Mouse (Mus musculus) stomach, embryonic 15.5 days (tissue): ENCODE results near the gene Cd84. TPM values are rescaled to one million over a fixed set of nuclear protein-coding genes. Genes with fewer than 3 reads are reported as not detected.

Experiments
- ATAC-seq: fragments of 200-750 bp; cut with Nextera tagmentation; 2 replicates; pipeline ENCODE4 v1.8.0; 2017; ENCODE audit warnings: low read depth, moderate number of reproducible peaks, moderate TSS enrichment; ENCODE audit not compliant: insufficient read depth, low FRiP score
- H3K27ac ChIP-seq: fragments of 300-500 bp; sonication (generic); 2 replicates; pipeline ENCODE4 v1.5.1; 2015; ENCODE audit warnings: mild to moderate bottlenecking, inconsistent platforms
- H3K27me3 ChIP-seq: fragments of 300-500 bp; sonication (generic); replicated peaks from 2 replicates; pipeline ENCODE4 v1.6.1; 2015; ENCODE audit warnings: inconsistent platforms
- H3K36me3 ChIP-seq: fragments of 300-500 bp; sonication (generic); 2 replicates; pipeline ENCODE4 v1.6.1; 2015; ENCODE audit warnings: inconsistent platforms
- H3K4me1 ChIP-seq: fragments of 300-500 bp; sonication (generic); 2 replicates; pipeline ENCODE4 v1.6.1; 2015; ENCODE audit warnings: inconsistent platforms
- H3K4me2 ChIP-seq: fragments of 300-500 bp; sonication (generic); 2 replicates; pipeline ENCODE4 v1.6.1; 2015; ENCODE audit warnings: mild to moderate bottlenecking, inconsistent platforms
- H3K4me3 ChIP-seq: fragments of 300-500 bp; sonication (generic); replicated peaks from 2 replicates; pipeline ENCODE4 v1.5.1; 2015; ENCODE audit warnings: inconsistent platforms
- H3K9ac ChIP-seq: fragments of 300-500 bp; sonication (generic); 2 replicates; pipeline ENCODE4 v1.6.1; 2015; ENCODE audit warnings: inconsistent platforms
- H3K9me3 ChIP-seq: fragments of 300-500 bp; sonication (generic); 2 replicates; pipeline ENCODE4 v1.6.1; 2016; ENCODE audit warnings: inconsistent platforms
- WGBS: fragments of 180-500 bp; shearing (Covaris S2); methylation state at CpG from one replicate; pipeline ENCODE4 v1.1.7; 2015; 5-methylcytosine and 5-hydroxymethylcytosine counted together
- polyA plus RNA-seq: library from polyadenylated mRNA; unstranded; fragments of >200 nt; fragmentation: Nextera tagmentation; extraction: Ambion mirVana; gene quantifications from 2 replicates; pipeline ENCODE4 v1.2.1, GENCODE M21; 2015

Gene Cd84
- polyA plus RNA-seq, 1 experiment from 2014 or later: 3.2 TPM

DNA sequence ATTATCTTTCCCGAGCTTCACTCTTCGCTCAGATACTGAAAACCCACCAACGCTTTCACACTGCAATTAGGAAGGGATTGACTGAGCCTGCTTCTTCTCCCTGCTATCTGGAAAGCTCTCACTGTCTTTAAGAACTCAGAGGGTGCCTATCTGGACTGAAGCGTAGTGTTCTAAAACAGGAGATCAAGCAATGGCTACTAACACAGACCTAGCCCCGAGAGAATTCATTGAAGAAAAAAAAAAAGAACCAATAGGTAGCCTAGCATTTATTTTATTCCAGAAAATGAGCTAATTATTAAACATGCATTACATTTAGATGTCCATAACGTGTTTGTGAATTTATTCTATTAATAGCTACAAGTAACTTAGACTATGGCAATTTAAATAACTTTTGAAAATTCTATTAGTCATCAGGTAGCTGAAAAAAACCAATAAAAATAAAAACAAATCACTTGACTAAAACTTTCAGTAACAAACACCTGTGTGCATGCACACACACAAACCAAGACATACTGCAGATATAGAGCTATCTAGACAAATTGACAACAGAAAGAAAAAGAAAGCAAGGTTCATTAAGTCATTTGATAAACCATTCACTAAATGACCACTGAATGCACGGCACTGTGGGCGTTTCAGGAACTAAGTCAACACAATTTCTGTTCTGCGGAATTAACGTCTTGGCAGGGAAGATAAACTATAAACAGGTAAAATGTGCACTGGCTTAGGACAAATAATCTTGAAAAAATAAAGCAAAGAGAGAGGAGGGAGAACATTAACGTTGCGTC is 78.8 kb downstream of the Cd84 start:
- no peaks in the 10 kb centered on the region for H3K9me3 ChIP-seq
- 75% methylated on average over 12 of the region's 12 CpGs for WGBS
- no peaks in the 10 kb centered on the region for H3K4me1 ChIP-seq
- H3K36me3 ChIP-seq: no peaks in the 10 kb centered on the region
- no peak overlapping the region for H3K4me2 ChIP-seq
- H3K27me3 ChIP-seq: no peaks in the 10 kb centered on the region
- H3K9ac ChIP-seq: no peak overlapping the region
- H3K4me3 ChIP-seq: no peak overlapping the region
- no peak overlapping the region for H3K27ac ChIP-seq
- ATAC-seq: no peak

GRCm38 (mm10) chr1:171919193-171919592 is 79.7 kb downstream of the Cd84 start:
- Histone ChIP-seq H3K4me2 (no peak overlapping the region), H3K36me3 (no peaks in the 10 kb centered on the region), H3K27me3 (no peaks in the 10 kb centered on the region), H3K4me1 (no peaks in the 10 kb centered on the region), H3K4me3 (no peak overlapping the region), H3K9ac (no peak overlapping the region), H3K27ac (no peak overlapping the region), H3K9me3 (no peaks in the 10 kb centered on the region)
- ATAC-seq: no peak
- WGBS: 88% methylated on average over 5 of the region's 5 CpGs

DNA sequence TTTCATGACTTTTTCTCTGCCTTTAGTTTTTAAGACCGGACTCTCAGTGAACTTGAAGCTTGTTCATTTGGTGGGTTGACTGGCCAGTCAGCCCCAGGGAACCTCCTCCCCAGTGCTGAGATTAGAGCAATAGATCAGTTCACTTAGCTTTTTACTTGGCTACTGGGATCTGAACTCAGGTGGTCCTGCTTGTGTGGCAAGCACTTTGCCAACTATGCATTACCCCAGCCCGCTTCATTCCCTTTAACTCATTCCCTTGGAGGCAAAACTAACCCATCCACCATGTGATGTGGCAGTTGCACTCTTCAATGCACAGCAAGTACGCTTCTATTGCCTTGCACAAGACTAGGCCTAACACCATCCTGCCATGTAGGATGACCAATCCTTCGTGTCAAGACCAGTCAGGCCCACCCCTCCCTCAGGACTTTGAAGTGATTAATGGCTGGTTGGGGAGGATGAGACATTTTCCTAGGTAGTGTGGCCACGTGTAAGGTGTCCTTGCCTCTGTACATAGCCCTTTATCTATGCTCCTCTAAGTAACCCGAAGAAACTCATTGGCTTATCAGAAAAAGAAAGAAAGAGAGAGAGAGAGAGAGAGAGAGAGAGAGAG is 80.5 kb downstream of the Cd84 start:
- no peak overlapping the region for H3K9ac ChIP-seq
- no peaks in the 10 kb centered on the region for H3K4me1 ChIP-seq
- no peak overlapping the region for H3K4me2 ChIP-seq
- H3K36me3 ChIP-seq: no peaks in the 10 kb centered on the region
- H3K27ac ChIP-seq: no peak overlapping the region
- H3K27me3 ChIP-seq: no peaks in the 10 kb centered on the region
- H3K4me3 ChIP-seq: no peak overlapping the region
- 73% methylated on average over 6 of the region's 6 CpGs for WGBS
- H3K9me3 ChIP-seq: no peaks in the 10 kb centered on the region
- no peak for ATAC-seq

GRCm38 (mm10) chr1:171920989-171921621 is 81.6 kb downstream of the Cd84 start:
- Histone ChIP-seq H3K27me3 (no peaks in the 10 kb centered on the region), H3K9me3 (no peaks in the 10 kb centered on the region), H3K4me2 (no peak overlapping the region), H3K36me3 (no peaks in the 10 kb centered on the region), H3K27ac (no peak overlapping the region), H3K4me3 (no peak overlapping the region), H3K4me1 (no peaks in the 10 kb centered on the region), H3K9ac (no peak overlapping the region)
- 60% methylated on average over 9 of the region's 9 CpGs for WGBS
- ATAC-seq: no peak

DNA sequence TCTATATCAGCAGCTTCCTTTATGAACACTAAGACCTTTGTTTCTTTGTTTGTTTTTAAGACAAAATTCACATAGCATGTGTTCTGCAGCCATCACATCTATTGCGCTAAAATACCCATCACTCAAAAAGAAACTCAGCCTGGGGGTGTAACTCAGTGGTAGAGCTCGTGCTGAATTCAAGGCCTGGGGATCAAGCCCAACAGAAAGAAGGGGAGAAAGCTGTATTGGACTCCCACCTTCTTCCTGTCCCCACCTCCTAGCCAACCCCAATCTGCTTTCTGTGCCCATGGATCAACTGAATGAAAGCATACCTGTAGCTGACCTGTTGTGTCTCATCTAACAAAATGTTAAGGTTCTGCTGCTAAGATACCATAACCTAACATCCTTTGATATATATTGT is 82.1 kb downstream of the Cd84 start:
- 55% methylated on average over 2 of the region's 2 CpGs for WGBS
- Histone ChIP-seq H3K4me3 (no peak overlapping the region), H3K4me2 (no peak overlapping the region), H3K9ac (no peak overlapping the region), H3K4me1 (no peaks in the 10 kb centered on the region), H3K27ac (no peak overlapping the region), H3K27me3 (no peaks in the 10 kb centered on the region), H3K36me3 (no peaks in the 10 kb centered on the region), H3K9me3 (no peaks in the 10 kb centered on the region)
- no peak for ATAC-seq

- ATAC-seq: no peak
- Histone ChIP-seq H3K27ac (no peak overlapping the region), H3K4me2 (no peak overlapping the region), H3K27me3 (no peaks in the 10 kb centered on the region), H3K4me1 (no peaks in the 10 kb centered on the region), H3K9ac (no peak overlapping the region), H3K36me3 (no peaks in the 10 kb centered on the region), H3K4me3 (no peak overlapping the region), H3K9me3 (no peaks in the 10 kb centered on the region)
- WGBS: 93% methylated on average over 5 of the region's 5 CpGs
Observed at GRCm38 (mm10) chr1:171922844-171923243, 83.3 kb downstream of the Cd84 start.

GRCm38 (mm10) chr1:171924900-171925299 is 85.4 kb downstream of the Cd84 start:
- no peak for ATAC-seq
- no peaks in the 10 kb centered on the region for H3K9me3 ChIP-seq
- no peaks in the 10 kb centered on the region for H3K27me3 ChIP-seq
- H3K36me3 ChIP-seq: no peaks in the 10 kb centered on the region
- H3K27ac ChIP-seq: no peak overlapping the region
- no peaks in the 10 kb centered on the region for H3K4me1 ChIP-seq
- no peak overlapping the region for H3K4me3 ChIP-seq
- no peak overlapping the region for H3K4me2 ChIP-seq
- 76% methylated on average over 3 of the region's 3 CpGs for WGBS
- no peak overlapping the region for H3K9ac ChIP-seq

GRCm38 (mm10) chr1:171933851-171934250 is 94.4 kb downstream of the Cd84 start:
- 41% methylated on average over 3 of the region's 3 CpGs for WGBS
- no peaks in the 10 kb centered on the region for H3K27me3 ChIP-seq
- ATAC-seq: no peak

GRCm38 (mm10) chr1:171938952-171939948 is 99.8 kb downstream of the Cd84 start:
- ATAC-seq: no peak
- Histone ChIP-seq H3K27me3 (no peaks in the 10 kb centered on the region), H3K9me3 (no peaks in the 10 kb centered on the region), H3K4me1 (no peaks in the 10 kb centered on the region), H3K4me2 (no peak overlapping the region), H3K36me3 (no peaks in the 10 kb centered on the region), H3K9ac (no peak overlapping the region), H3K27ac (no peak overlapping the region), H3K4me3 (no peak overlapping the region)
- 79% methylated on average over 14 of the region's 14 CpGs for WGBS

More at GRCm38 (mm10) chr1:171933851-171934250, 94.4 kb downstream of the Cd84 start:
- H3K36me3 ChIP-seq: no peaks in the 10 kb centered on the region
- H3K4me2 ChIP-seq: no peak overlapping the region
- no peaks in the 10 kb centered on the region for H3K9me3 ChIP-seq
- H3K27ac ChIP-seq: no peak overlapping the region
- no peaks in the 10 kb centered on the region for H3K4me1 ChIP-seq
- H3K4me3 ChIP-seq: no peak overlapping the region
- H3K9ac ChIP-seq: no peak overlapping the region
